26 mouse cellular contexts compared by ENCODE assay signal in genomic region chr12:31726707-31727106, GRCm38 (mm10). TPM values are rescaled to one million over a fixed set of nuclear protein-coding genes. Genes with fewer than 3 reads are reported as not detected.
DNase-seq lines count a peak whose midpoint lies in the region; ATAC-seq lines count a peak whose summit lies in the region.
"Had no signal": no experiment of that assay in that cellular context is flagged by ENCODE, and none has a peak within 500 bp of the region (broad histone marks: within the 10 kb centered on the region; RNA-seq: fewer than 3 reads in every experiment).

No protein-coding gene starts in this region.

- 35% methylated on average over 1 of the region's 1 CpGs for WGBS in heart, embryonic 15.5 days
- WGBS in kidney, embryonic 15.5 days: 59% methylated on average over 1 of the region's 1 CpGs
- WGBS in midbrain, embryonic 15.5 days: 59% methylated on average over 1 of the region's 1 CpGs

- no peaks in the 10 kb centered on the region for H3K27me3 ChIP-seq in heart, embryonic 15.5 days
- no peaks in the 10 kb centered on the region for H3K27me3 ChIP-seq in kidney, embryonic 15.5 days
- H3K27me3 ChIP-seq in midbrain, embryonic 15.5 days (replicated peaks): no peaks in the 10 kb centered on the region
- H3K27me3 ChIP-seq: forebrain, embryonic 15.5 days; limb, embryonic 15.5 days; lung, embryonic 15.5 days; neural tube, embryonic 12.5 days had no signal

- no peaks in the 10 kb centered on the region for H3K9me3 ChIP-seq in heart, embryonic 15.5 days (replicated peaks)
- no peaks in the 10 kb centered on the region for H3K9me3 ChIP-seq in kidney, embryonic 15.5 days (replicated peaks)
- no peaks in the 10 kb centered on the region for H3K9me3 ChIP-seq in midbrain, embryonic 15.5 days
- H3K9me3 ChIP-seq: embryonic facial prominence, embryonic 10.5 days; forebrain, embryonic 15.5 days; limb, embryonic 15.5 days; lung, embryonic 15.5 days; neural tube, embryonic 12.5 days had no signal

- intact Hi-C loops in heart, postnatal 36 days (cut with DNase I): no loop called here

- peak overlapping the region; percentile 18 for H3K27ac ChIP-seq in heart, embryonic 15.5 days
- H3K27ac ChIP-seq in kidney, embryonic 15.5 days: no peak overlapping the region
- H3K27ac ChIP-seq in midbrain, embryonic 15.5 days: no peak overlapping the region
- H3K27ac ChIP-seq: embryonic facial prominence, embryonic 10.5 days; forebrain, embryonic 15.5 days; hindbrain, embryonic 14.5 days; left cerebral cortex, adult 2 months; limb, embryonic 15.5 days; liver, embryonic 14.5 days; lung, embryonic 15.5 days; neural tube, embryonic 12.5 days had no signal

- H3K4me2 ChIP-seq in heart, embryonic 15.5 days: no peak overlapping the region
- H3K4me2 ChIP-seq in kidney, embryonic 15.5 days: no peak overlapping the region
- no peak overlapping the region for H3K4me2 ChIP-seq in midbrain, embryonic 15.5 days
- H3K4me2 ChIP-seq: forebrain, embryonic 15.5 days; hindbrain, embryonic 14.5 days; limb, embryonic 15.5 days; lung, embryonic 15.5 days; neural tube, embryonic 12.5 days had no signal

- peak; percentile 83 for DNase-seq in heart, adult 11 months
- DNase-seq in heart, postnatal 4 days: no peak
- no peak for DNase-seq in heart, postnatal 36 days
- DNase-seq in kidney, adult 9 months: peak; percentile 12
- peak; percentile 6 to 20 for DNase-seq in kidney, postnatal 36 days
- DNase-seq: adrenal gland, adult 2 months; cerebellum, adult 11-12 months; cerebellum, postnatal 10 days; lung, postnatal 4 days; midbrain, embryonic 14.5 days; retina, postnatal 1 day; right cerebral cortex, postnatal 25 days; spleen, adult 18-20 months had no signal

- no peak overlapping the region for H3K4me3 ChIP-seq in heart, embryonic 15.5 days
- no peak overlapping the region for H3K4me3 ChIP-seq in kidney, embryonic 15.5 days (replicated peaks)
- no peak overlapping the region for H3K4me3 ChIP-seq in midbrain, embryonic 15.5 days
- H3K4me3 ChIP-seq: embryonic facial prominence, embryonic 10.5 days; forebrain, embryonic 15.5 days; left cerebral cortex, adult 2 months; limb, embryonic 15.5 days; lung, embryonic 15.5 days; neural tube, embryonic 12.5 days had no signal

- no peak for ATAC-seq in heart, embryonic 15.5 days (replicated peaks; ENCODE audit: insufficient number of reproducible peaks, insufficient read depth, low FRiP score, low read depth)
- ATAC-seq in kidney, embryonic 15.5 days (replicated peaks; ENCODE audit: low FRiP score): no peak
- no peak for ATAC-seq in midbrain, embryonic 15.5 days (replicated peaks)
- ATAC-seq: forebrain, embryonic 15.5 days had no signal

- peaks cover 7% of the 10 kb centered on the region; the same call in 1 of the 2 replicates for H3K4me1 ChIP-seq in heart, embryonic 15.5 days (replicated peaks)
- no peaks in the 10 kb centered on the region for H3K4me1 ChIP-seq in kidney, embryonic 15.5 days
- H3K4me1 ChIP-seq in midbrain, embryonic 15.5 days: no peaks in the 10 kb centered on the region
- H3K4me1 ChIP-seq: embryonic facial prominence, embryonic 10.5 days; forebrain, embryonic 15.5 days; limb, embryonic 15.5 days; lung, embryonic 15.5 days; neural tube, embryonic 12.5 days had no signal

- H3K36me3 ChIP-seq in heart, embryonic 15.5 days: no peaks in the 10 kb centered on the region
- H3K36me3 ChIP-seq in kidney, embryonic 15.5 days: no peaks in the 10 kb centered on the region
- H3K36me3 ChIP-seq in midbrain, embryonic 15.5 days (replicated peaks): no peaks in the 10 kb centered on the region
- H3K36me3 ChIP-seq: forebrain, embryonic 15.5 days; limb, embryonic 15.5 days; lung, embryonic 15.5 days; neural tube, embryonic 12.5 days had no signal

- no peak overlapping the region for H3K9ac ChIP-seq in heart, embryonic 15.5 days
- H3K9ac ChIP-seq in kidney, embryonic 15.5 days: no peak overlapping the region
- no peak overlapping the region for H3K9ac ChIP-seq in midbrain, embryonic 15.5 days
- H3K9ac ChIP-seq: forebrain, embryonic 15.5 days; hindbrain, embryonic 14.5 days; limb, embryonic 15.5 days; liver, embryonic 14.5 days; lung, embryonic 15.5 days; neural tube, embryonic 12.5 days had no signal

RNA-seq across cellular contexts. Expression of gene Gpr22, which starts 13.0 kb away (rescaled TPM):
- total RNA-seq in heart, postnatal 4 days (2021): 10 to 100 TPM; 20.9 to 22.4 TPM
- 5.8 and 8.2 TPM in 2 replicates for polyA plus RNA-seq in heart, embryonic 15.5 days (2015; fragmentation: Nextera tagmentation; extraction: Ambion mirVana)
- 10 to 100 TPM; 11.1 to 24.8 TPM for total RNA-seq in heart, postnatal 36 days (2021)
- polyA plus RNA-seq in kidney, embryonic 15.5 days (2015; fragmentation: Nextera tagmentation; extraction: Ambion mirVana): 0.35 and 1.3 TPM in 2 replicates
- 19.2 and 22.4 TPM in 2 replicates for polyA plus RNA-seq in midbrain, embryonic 15.5 days (2015; fragmentation: Nextera tagmentation; extraction: Ambion mirVana)
- total RNA-seq: gastrocnemius, adult 8-10 months; megakaryocyte-erythroid progenitor cell, adult 5-6 weeks had no signal

Comparison
In these comparisons a context has a peak if more than half of its experiments do, and no peak if none do; other contexts are left out.
1. DNase-seq: peak in heart, adult 11 months (single experiment), kidney, adult 9 months (single experiment) and kidney, postnatal 36 days (2 of 2); none in heart, postnatal 4 days (single experiment) and heart, postnatal 36 days (0 of 2).